Mouse (Mus musculus): ENCODE measurements at regions not wholly inside any gene's neighbourhood (a gene's known extent, or its start where the extent isn't known, plus 50 kb on each side); places are given as distances from the start of the nearest gene placed in this dataset.

DNA sequence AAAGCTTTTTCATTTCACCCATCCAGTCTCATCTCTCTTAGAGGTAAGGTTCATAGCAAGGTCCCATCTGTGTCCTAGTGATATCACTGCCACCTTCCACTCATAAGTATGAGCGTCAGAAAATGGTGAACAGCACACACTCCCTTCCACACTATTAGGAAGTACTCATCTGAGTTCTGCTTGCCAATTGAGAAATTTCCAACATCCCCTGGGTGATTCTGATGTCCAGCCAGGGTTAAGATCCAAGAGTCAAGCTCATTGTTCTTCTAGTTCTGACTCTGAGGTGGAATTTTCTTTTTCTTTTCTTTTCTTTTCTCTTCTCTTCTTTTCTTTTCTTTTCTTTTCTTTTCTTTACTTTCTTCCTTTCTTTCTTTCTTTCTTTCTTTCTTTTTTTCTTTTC is 577.3 kb downstream of the Rwdd3 start:
- H3K9me3 ChIP-seq (replicated peaks; ENCODE audit: insufficient read depth, low read length), result no peaks in the 10 kb centered on the region
- H3K79me2 ChIP-seq (ENCODE audit: control insufficient read depth, insufficient read depth, low read length, poor library complexity), result no peaks in the 10 kb centered on the region
- H3K27ac ChIP-seq (ENCODE audit: control insufficient read depth, low read depth, low read length), result no peak overlapping the region
- no peak for DNase-seq (ENCODE audit: low read depth, low spot score)
- H3K27me3 ChIP-seq (ENCODE audit: control insufficient read depth in 1 of 2, insufficient read depth in 2 of 2, low read length in 2 of 2), result no peaks in the 10 kb centered on the region
- no peak for TF ChIP-seq TAL1 (IDR thresholded peaks at IDR 0.05; ENCODE audit: low read length)
- no peak for TF ChIP-seq MYC (IDR thresholded peaks at IDR 0.05; ENCODE audit: low read depth, low read length)
- TF ChIP-seq NELFE (IDR thresholded peaks at IDR 0.05; ENCODE audit: low read depth, low read length), result no peak
- TF ChIP-seq POLR2A (IDR thresholded peaks at IDR 0.05; ENCODE audit: control insufficient read depth in 1 of 2, insufficient read depth in 1 of 2, low read depth in 1 of 2, low read length in 2 of 2, poor library complexity in 1 of 2), result no peak
- TF ChIP-seq MAZ (IDR thresholded peaks at IDR 0.05; ENCODE audit: low read depth, low read length), result no peak
- no peak for TF ChIP-seq MXI1 (IDR thresholded peaks at IDR 0.05; ENCODE audit: low read depth, low read length)
- no peak for TF ChIP-seq ZMIZ1 (IDR thresholded peaks at IDR 0.05; ENCODE audit: low read depth, low read length)
- no peak for TF ChIP-seq BHLHE40 (IDR thresholded peaks at IDR 0.05; ENCODE audit: borderline replicate concordance, low read depth, low read length)
- TF ChIP-seq MEF2A (IDR thresholded peaks at IDR 0.05; ENCODE audit: extremely low read depth, insufficient replicate concordance, low read depth, low read length, poor library complexity, severe bottlenecking), result no peak
- no peak for TF ChIP-seq RCOR1 (IDR thresholded peaks at IDR 0.05; ENCODE audit: low read depth, low read length)
- no peak for TF ChIP-seq ZC3H11A (IDR thresholded peaks at IDR 0.05; ENCODE audit: low read depth, low read length)
- TF ChIP-seq E2F4 (IDR thresholded peaks at IDR 0.05; ENCODE audit: borderline replicate concordance, low read depth, low read length), result no peak
- no peak for TF ChIP-seq TBP (IDR thresholded peaks at IDR 0.05; ENCODE audit: low read depth, low read length)
- TF ChIP-seq MAFK (IDR thresholded peaks at IDR 0.05; ENCODE audit: borderline replicate concordance, low read depth, low read length), result no peak
- no peak for TF ChIP-seq JUND (IDR thresholded peaks at IDR 0.05; ENCODE audit: low read depth, low read length)
- TF ChIP-seq SIN3A (IDR thresholded peaks at IDR 0.05; ENCODE audit: low read length), result no peak
- TF ChIP-seq NRF1 (IDR thresholded peaks at IDR 0.05; ENCODE audit: insufficient read depth, low read depth, low read length, poor library complexity, severe bottlenecking), result no peak
- no peak for TF ChIP-seq GABPA (IDR thresholded peaks at IDR 0.05; ENCODE audit: low read depth, low read length)
- TF ChIP-seq POLR2AphosphoS2 (IDR thresholded peaks at IDR 0.05; ENCODE audit: low read length), result no peak
- no peak overlapping the region for H3K9ac ChIP-seq (ENCODE audit: control insufficient read depth, low read depth, low read length, poor library complexity, severe bottlenecking)
- no peaks in the 10 kb centered on the region for H3K36me3 ChIP-seq (ENCODE audit: control insufficient read depth in 1 of 2, insufficient read depth in 2 of 2, low read length in 2 of 2)
- H3K4me3 ChIP-seq (ENCODE audit: control insufficient read depth in 1 of 2, insufficient read depth in 1 of 2, low read depth in 2 of 2, low read length in 2 of 2), result no peak overlapping the region
- H3K4me1 ChIP-seq (ENCODE audit: control insufficient read depth in 1 of 2, insufficient read depth in 2 of 2, low read length in 2 of 2), result no peaks in the 10 kb centered on the region

DNA sequence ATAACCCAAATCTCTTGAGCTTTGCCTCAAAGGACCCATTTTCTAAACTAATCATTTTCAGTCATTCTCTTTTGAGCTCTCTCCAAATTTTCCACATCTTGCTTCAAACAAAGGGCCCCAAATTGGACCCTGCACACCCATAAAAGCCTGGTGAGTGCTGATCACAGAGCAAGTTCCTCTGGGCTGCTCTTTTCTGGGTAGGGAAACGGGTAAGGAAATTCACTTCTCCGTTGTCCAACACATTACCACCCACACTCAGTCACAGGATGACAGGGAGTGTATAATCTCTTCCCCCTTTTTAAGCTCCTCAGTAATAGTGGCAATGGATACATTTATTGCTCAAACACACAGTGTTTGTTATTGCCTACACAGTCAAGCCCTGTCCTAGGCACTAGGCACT is 580.3 kb downstream of the Rwdd3 start:
- Histone ChIP-seq H3K79me2 (ENCODE audit: control insufficient read depth, insufficient read depth, low read length, poor library complexity) (no peaks in the 10 kb centered on the region), H3K4me1 (ENCODE audit: control insufficient read depth in 1 of 2, insufficient read depth in 2 of 2, low read length in 2 of 2) (no peaks in the 10 kb centered on the region), H3K9ac (ENCODE audit: control insufficient read depth, low read depth, low read length, poor library complexity, severe bottlenecking) (no peak overlapping the region), H3K4me3 (ENCODE audit: control insufficient read depth in 1 of 2, insufficient read depth in 1 of 2, low read depth in 2 of 2, low read length in 2 of 2) (no peak overlapping the region), H3K27ac (ENCODE audit: control insufficient read depth, low read depth, low read length) (no peak overlapping the region), H3K36me3 (ENCODE audit: control insufficient read depth in 1 of 2, insufficient read depth in 2 of 2, low read length in 2 of 2) (no peaks in the 10 kb centered on the region), H3K9me3 (replicated peaks; ENCODE audit: insufficient read depth, low read length) (no peaks in the 10 kb centered on the region), H3K27me3 (ENCODE audit: control insufficient read depth in 1 of 2, insufficient read depth in 2 of 2, low read length in 2 of 2) (no peaks in the 10 kb centered on the region)
- no peak for DNase-seq (ENCODE audit: low read depth, low spot score)
- TF ChIP-seq EP300 (IDR thresholded peaks at IDR 0.05; ENCODE audit: low read depth in 1 of 2, low read length in 2 of 2) (no peak), MXI1 (IDR thresholded peaks at IDR 0.05; ENCODE audit: low read depth, low read length) (no peak), UBTF (IDR thresholded peaks at IDR 0.05; ENCODE audit: borderline replicate concordance, insufficient read depth, low read depth, low read length) (no peak)

All from MEL (cell line).